Mouse (Mus musculus) MEL (cell line): ENCODE results near the gene C2cd4a. TPM values are rescaled to one million over a fixed set of nuclear protein-coding genes. Genes with fewer than 3 reads are reported as not detected.

ENCODE experiments used
- DNase-seq: peaks from one replicate; pipeline ENCODE4 v3.0.0; 2011; ENCODE audit warnings: low read depth, low spot score
- H3K27ac ChIP-seq: 2 replicates; pipeline ENCODE4 v1.5.1; 2012; ENCODE audit warnings: low read depth, mild to moderate bottlenecking, control low read depth, low read length, moderate library complexity; ENCODE audit not compliant: control insufficient read depth
- H3K27me3 ChIP-seq, 2 experiments: fragments of 150-350 bp in 1 of 2; sonication (generic) in 1 of 2; 2 replicates each; pipeline ENCODE4 v1.6.1; 2012; ENCODE audit warnings: low read length in 2 of 2, mild to moderate bottlenecking in 2 of 2, improper control_type of control experiment in 1 of 2, moderate library complexity in 1 of 2; ENCODE audit not compliant: insufficient read depth in 2 of 2, control insufficient read depth in 1 of 2
- H3K36me3 ChIP-seq, 2 experiments: 2 replicates each; pipeline ENCODE4 v1.6.1; 2012 to 2014; ENCODE audit warnings: low read length in 2 of 2, improper control_type of control experiment in 1 of 2, inconsistent platforms in 1 of 2, mild to moderate bottlenecking in 1 of 2; ENCODE audit not compliant: insufficient read depth in 2 of 2, control insufficient read depth in 1 of 2
- H3K4me1 ChIP-seq, 2 experiments: fragments of 150-350 bp in 1 of 2; sonication (generic) in 1 of 2; 2 replicates each; pipeline ENCODE4 v1.6.1; 2012; ENCODE audit warnings: low read length in 2 of 2, improper control_type of control experiment in 1 of 2, mild to moderate bottlenecking in 1 of 2; ENCODE audit not compliant: insufficient read depth in 2 of 2, control insufficient read depth in 1 of 2
- H3K4me3 ChIP-seq, 2 experiments: fragments of 150-350 bp in 1 of 2; sonication (generic) in 1 of 2; 2 replicates each; pipeline ENCODE4 v1.5.1; 2012; ENCODE audit warnings: low read depth in 2 of 2, low read length in 2 of 2, mild to moderate bottlenecking in 2 of 2, moderate library complexity in 2 of 2, control low read depth in 1 of 2, improper control_type of control experiment in 1 of 2; ENCODE audit not compliant: control insufficient read depth in 1 of 2, insufficient read depth in 1 of 2
- H3K79me2 ChIP-seq: 2 replicates; pipeline ENCODE4 v1.6.1; 2012; ENCODE audit warnings: mild to moderate bottlenecking, low read length, moderate library complexity; ENCODE audit not compliant: control insufficient read depth, poor library complexity, insufficient read depth
- H3K9ac ChIP-seq: 2 replicates; pipeline ENCODE4 v1.6.1; 2012; ENCODE audit warnings: low read depth, mild to moderate bottlenecking, control low read depth, low read length, moderate library complexity; ENCODE audit not compliant: control insufficient read depth, poor library complexity, severe bottlenecking
- H3K9me3 ChIP-seq: fragments of 150-350 bp; sonication (generic); replicated peaks from 2 replicates; pipeline ENCODE4 v1.6.1; 2012; ENCODE audit warnings: mild to moderate bottlenecking, low read length, improper control_type of control experiment, moderate library complexity; ENCODE audit not compliant: insufficient read depth
- BHLHE40 ChIP-seq: IDR thresholded peaks from 2 replicates; pipeline ENCODE4 v1.6.1; 2012; ENCODE audit warnings: low read depth, mild to moderate bottlenecking, inconsistent platforms, low read length, improper control_type of control experiment, borderline replicate concordance
- CHD2 ChIP-seq: IDR thresholded peaks from 2 replicates; pipeline ENCODE4 v1.6.1; 2011; ENCODE audit warnings: low read length, improper control_type of control experiment
- ELF1 ChIP-seq: IDR thresholded peaks from 2 replicates; pipeline ENCODE4 v1.6.1; 2014; ENCODE audit warnings: low read depth, mild to moderate bottlenecking, inconsistent platforms, low read length, improper control_type of control experiment, moderate library complexity
- EP300 ChIP-seq, 2 experiments: IDR thresholded peaks; 2 replicates each; pipeline ENCODE4 v1.6.1; 2011; ENCODE audit warnings: improper control_type of control experiment in 2 of 2, low read length in 2 of 2, low read depth in 1 of 2, mild to moderate bottlenecking in 1 of 2
- ETS1 ChIP-seq: IDR thresholded peaks from 2 replicates; pipeline ENCODE4 v1.6.1; 2012; ENCODE audit warnings: low read depth, mild to moderate bottlenecking, inconsistent platforms, low read length, improper control_type of control experiment, moderate library complexity
- GABPA ChIP-seq: IDR thresholded peaks from 2 replicates; pipeline ENCODE4 v1.6.1; 2012; ENCODE audit warnings: low read depth, mild to moderate bottlenecking, inconsistent platforms, low read length, improper control_type of control experiment, moderate library complexity
- JUND ChIP-seq: IDR thresholded peaks from 2 replicates; pipeline ENCODE4 v1.6.1; 2011; ENCODE audit warnings: low read depth, mild to moderate bottlenecking, improper control_type of control experiment, low read length
- MAFK ChIP-seq: IDR thresholded peaks from 2 replicates; pipeline ENCODE4 v1.6.1; 2011; ENCODE audit warnings: low read depth, mild to moderate bottlenecking, low read length, improper control_type of control experiment, borderline replicate concordance
- MAX ChIP-seq: IDR thresholded peaks from 2 replicates; pipeline ENCODE4 v1.6.1; 2011; ENCODE audit warnings: low read length, improper control_type of control experiment
- MAZ ChIP-seq: IDR thresholded peaks from 2 replicates; pipeline ENCODE4 v1.6.1; 2012; ENCODE audit warnings: low read depth, mild to moderate bottlenecking, inconsistent platforms, low read length, improper control_type of control experiment
- MEF2A ChIP-seq: IDR thresholded peaks from 2 replicates; pipeline ENCODE4 v1.6.1; 2014; ENCODE audit warnings: low read depth, mild to moderate bottlenecking, inconsistent platforms, low read length, improper control_type of control experiment; ENCODE audit not compliant: poor library complexity, insufficient replicate concordance, severe bottlenecking; ENCODE audit errors: extremely low read depth
- MYC ChIP-seq: IDR thresholded peaks from 2 replicates; pipeline ENCODE4 v1.6.1; 2011; ENCODE audit warnings: low read depth, mild to moderate bottlenecking, low read length, improper control_type of control experiment, moderate library complexity
- NELFE ChIP-seq: IDR thresholded peaks from 2 replicates; pipeline ENCODE4 v1.6.1; 2011; ENCODE audit warnings: low read depth, low read length, improper control_type of control experiment
- NRF1 ChIP-seq: IDR thresholded peaks from 2 replicates; pipeline ENCODE4 v1.6.1; 2014; ENCODE audit warnings: low read depth, mild to moderate bottlenecking, inconsistent platforms, low read length, improper control_type of control experiment, moderate library complexity; ENCODE audit not compliant: poor library complexity, insufficient read depth, severe bottlenecking
- POLR2A ChIP-seq, 2 experiments: IDR thresholded peaks; 2 replicates each; pipeline ENCODE4 v1.6.1; 2011 to 2012; ENCODE audit warnings: low read length in 2 of 2, mild to moderate bottlenecking in 2 of 2, control low read depth in 1 of 2, improper control_type of control experiment in 1 of 2, low read depth in 1 of 2, moderate library complexity in 1 of 2; ENCODE audit not compliant: control insufficient read depth in 1 of 2, insufficient read depth in 1 of 2, poor library complexity in 1 of 2
- POLR2AphosphoS2 ChIP-seq: IDR thresholded peaks from 2 replicates; pipeline ENCODE4 v1.6.1; 2011; ENCODE audit warnings: low read length, improper control_type of control experiment
- POLR2AphosphoS5 ChIP-seq: IDR thresholded peaks from 2 replicates; pipeline ENCODE4 v1.6.1; 2012; ENCODE audit warnings: low read depth, borderline replicate concordance, mild to moderate bottlenecking, inconsistent platforms, low read length, moderate library complexity, mixed read lengths
- RAD21 ChIP-seq: IDR thresholded peaks from 2 replicates; pipeline ENCODE4 v1.6.1; 2011; ENCODE audit warnings: mild to moderate bottlenecking, low read depth, low read length, improper control_type of control experiment
- SIN3A ChIP-seq: IDR thresholded peaks from 2 replicates; pipeline ENCODE4 v1.6.1; 2012; ENCODE audit warnings: low read length, improper control_type of control experiment, inconsistent platforms
- SMC3 ChIP-seq: IDR thresholded peaks from 2 replicates; pipeline ENCODE4 v1.6.1; 2011; ENCODE audit warnings: low read depth, low read length, improper control_type of control experiment
- TAL1 ChIP-seq: IDR thresholded peaks from 2 replicates; pipeline ENCODE4 v1.6.1; 2012; ENCODE audit warnings: mild to moderate bottlenecking, inconsistent platforms, low read length, moderate library complexity, mixed read lengths
- TBP ChIP-seq: IDR thresholded peaks from 2 replicates; pipeline ENCODE4 v1.8.0; 2011; ENCODE audit warnings: low read depth, low read length, improper control_type of control experiment
- TCF12 ChIP-seq: IDR thresholded peaks from 2 replicates; pipeline ENCODE4 v1.6.1; 2014; ENCODE audit warnings: low read depth, mild to moderate bottlenecking, inconsistent platforms, low read length, improper control_type of control experiment, moderate library complexity
- UBTF ChIP-seq: IDR thresholded peaks from 2 replicates; pipeline ENCODE4 v1.6.1; 2012; ENCODE audit warnings: low read depth, mild to moderate bottlenecking, inconsistent platforms, low read length, improper control_type of control experiment, moderate library complexity, borderline replicate concordance; ENCODE audit not compliant: insufficient read depth
- USF2 ChIP-seq, 2 experiments: IDR thresholded peaks; 2 replicates each; pipeline ENCODE4 v1.6.1; 2011 to 2012; ENCODE audit warnings: improper control_type of control experiment in 2 of 2, low read length in 2 of 2, borderline replicate concordance in 1 of 2, inconsistent platforms in 1 of 2, low read depth in 1 of 2, mild to moderate bottlenecking in 1 of 2; ENCODE audit not compliant: insufficient read depth in 1 of 2
- ZKSCAN1 ChIP-seq: IDR thresholded peaks from 2 replicates; pipeline ENCODE4 v1.6.1; 2012; ENCODE audit warnings: low read depth, mild to moderate bottlenecking, inconsistent platforms, low read length, improper control_type of control experiment, moderate library complexity
- polyA plus RNA-seq, 2 experiments: library from polyadenylated mRNA; stranded (reverse) in 1 of 2; unstranded in 1 of 2; fragments of >175 nt in 1 of 2; fragments of >200 nt in 1 of 2; gene quantifications; 2 replicates each; pipeline versions ENCODE4 v1.2.1 to v1.2.4; 2012; ENCODE audit warnings: low replicate concordance in 2 of 2, low read depth in 1 of 2; ENCODE audit not compliant: insufficient read length in 2 of 2, insufficient read depth in 1 of 2, missing spikeins in 1 of 2
- total RNA-seq: library from RNA; depleted of rRNA; stranded (reverse); fragments of 300-350 nt; gene quantifications from 2 replicates; pipeline ENCODE4 v1.2.3, GENCODE M21; 2012

The C2cd4a gene
- total and polyA plus RNA-seq, 3 experiments, result not detected

DNA sequence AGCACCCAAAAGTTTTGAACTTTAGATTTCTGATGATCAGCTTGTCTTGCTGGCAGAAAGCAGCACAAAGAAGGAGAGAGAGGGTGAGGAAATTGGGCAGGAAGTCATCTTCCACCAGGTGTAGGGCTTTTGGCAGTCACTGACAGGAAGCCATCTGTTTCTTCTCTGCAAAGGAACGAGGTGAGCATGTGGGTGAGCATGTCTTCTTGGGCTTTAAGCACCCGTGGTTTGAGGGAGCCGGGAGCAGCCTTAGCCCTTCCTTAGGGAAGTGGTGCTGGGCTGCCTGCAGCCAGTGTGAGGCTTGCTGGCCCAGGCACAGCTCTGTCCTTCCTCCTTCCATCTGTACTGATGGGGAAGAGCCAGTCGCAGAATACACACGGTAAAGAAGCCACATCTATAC is 13.5 kb upstream of the C2cd4a start:
- H3K9me3 ChIP-seq, result no peaks in the 10 kb centered on the region
- TF ChIP-seq ELF1 (no peak), USF2 (IDR thresholded peaks at IDR 0.05; ENCODE audit: borderline replicate concordance in 1 of 2, insufficient read depth in 1 of 2, low read depth in 1 of 2, low read length in 2 of 2) (no peak), SMC3 (no peak), MAX (no peak), GABPA (no peak), SIN3A (no peak), TBP (no peak), POLR2A (IDR thresholded peaks at IDR 0.05; ENCODE audit: control insufficient read depth in 1 of 2, insufficient read depth in 1 of 2, low read depth in 1 of 2, low read length in 2 of 2, poor library complexity in 1 of 2) (no peak), MYC (no peak), CHD2 (no peak), TCF12 (no peak), BHLHE40 (no peak), NELFE (no peak), ZKSCAN1 (no peak), RAD21 (no peak)
- no peak overlapping the region for H3K4me3 ChIP-seq
- no peak overlapping the region for H3K27ac ChIP-seq
- H3K27me3 ChIP-seq, result no peaks in the 10 kb centered on the region
- no peak overlapping the region for H3K9ac ChIP-seq
- peaks cover 0 to 4% of the 10 kb centered on the region in 2 experiments; a peak in 2 of 4 replicates for H3K4me1 ChIP-seq
- H3K36me3 ChIP-seq, result peaks cover 0 to 7% of the 10 kb centered on the region in 2 experiments; a peak in 2 of 4 replicates
- DNase-seq, result no peak
- H3K79me2 ChIP-seq, result no peaks in the 10 kb centered on the region

DNA sequence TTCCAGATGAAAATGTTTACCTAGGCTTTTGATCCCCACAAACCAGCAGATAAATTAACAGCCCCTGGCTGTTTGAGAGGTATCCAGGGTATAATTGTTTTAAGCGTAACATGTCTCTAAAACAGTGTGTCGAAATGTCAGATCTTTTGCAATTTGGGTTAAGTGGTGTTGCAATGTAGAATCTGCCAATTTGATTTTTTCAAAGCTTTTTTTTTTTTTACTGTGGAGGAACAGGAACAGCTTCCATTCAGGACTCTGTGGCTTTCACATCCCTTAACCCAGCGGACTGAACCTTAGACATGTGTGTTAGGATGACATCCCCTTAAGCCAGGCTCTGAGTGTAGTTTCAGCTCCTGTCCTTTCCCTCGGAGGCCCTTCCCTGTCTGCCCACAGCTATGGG is 12.9 kb upstream of the C2cd4a start:
- TF ChIP-seq NRF1, result no peak
- no peak for TF ChIP-seq USF2 (IDR thresholded peaks at IDR 0.05; ENCODE audit: borderline replicate concordance in 1 of 2, insufficient read depth in 1 of 2, low read depth in 1 of 2, low read length in 2 of 2)
- TF ChIP-seq TAL1, result no peak
- TF ChIP-seq SIN3A, result no peak
- TF ChIP-seq CHD2, result no peak
- no peak for TF ChIP-seq POLR2AphosphoS2
- no peak for TF ChIP-seq MEF2A
- TF ChIP-seq MAZ, result no peak
- no peak for TF ChIP-seq GABPA
- TF ChIP-seq ETS1, result no peak
- no peak for TF ChIP-seq MAFK
- no peak for TF ChIP-seq UBTF
- no peak for TF ChIP-seq POLR2AphosphoS5
- TF ChIP-seq BHLHE40, result no peak
- no peak for TF ChIP-seq EP300 (IDR thresholded peaks at IDR 0.05; ENCODE audit: low read depth in 1 of 2, low read length in 2 of 2)
- TF ChIP-seq MAX, result no peak
- no peak for TF ChIP-seq TCF12
- no peak for TF ChIP-seq JUND
- no peak for TF ChIP-seq MYC
- TF ChIP-seq, all 39 proteins: peak for 0
- Histone ChIP-seq H3K9ac (no peak overlapping the region), H3K27me3 (no peaks in the 10 kb centered on the region), H3K27ac (no peak overlapping the region), H3K4me1 (peaks cover 0 to 6% of the 10 kb centered on the region in 2 experiments; a peak in 2 of 4 replicates), H3K36me3 (peaks cover 0 to 7% of the 10 kb centered on the region in 2 experiments; a peak in 2 of 4 replicates), H3K4me3 (no peak overlapping the region), H3K79me2 (peaks cover 4% of the 10 kb centered on the region; the same call in 1 of the 2 replicates), H3K9me3 (no peaks in the 10 kb centered on the region)
- DNase-seq, result no peak
